Mouse (Mus musculus): ENCODE measurements around the gene Tent4a. TPM values are rescaled to one million over a fixed set of nuclear protein-coding genes. Genes with fewer than 3 reads are reported as not detected.

Tent4a gene
- polyA plus RNA-seq, 1 experiment from 2014 or later = 5.0 TPM

DNA sequence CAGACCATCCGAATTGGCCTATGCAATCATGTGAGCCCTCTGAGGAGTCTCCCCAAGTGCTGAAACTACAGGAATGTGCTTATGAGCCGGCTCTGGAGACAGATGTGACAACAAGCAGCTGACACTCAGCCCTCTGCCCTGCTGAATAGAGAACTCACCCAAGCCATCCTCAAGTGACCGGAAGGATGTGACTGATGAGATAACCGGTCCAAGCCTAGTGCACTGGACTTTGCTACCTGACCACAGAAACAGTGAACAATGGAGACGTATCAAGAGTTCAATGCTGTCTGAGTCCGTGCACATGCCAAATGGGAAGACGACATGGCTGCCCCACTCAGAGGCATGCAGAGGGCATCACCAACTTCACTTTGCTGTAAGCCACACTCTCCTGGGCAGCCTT is 5.9 kb downstream of the Tent4a start:
- Histone ChIP-seq H3K4me2 (replicated peaks; ENCODE audit: low read depth, low read length) (no peak overlapping the region), H3K36me3 (ENCODE audit: insufficient read depth, low read length) (peaks cover 7% of the 10 kb centered on the region), H3K27me3 (ENCODE audit: insufficient read depth, low read length) (no peaks in the 10 kb centered on the region), H3K9me3 (ENCODE audit: low read length) (no peaks in the 10 kb centered on the region), H3K27ac (ENCODE audit: low read length) (no peak overlapping the region), H3K4me1 (ENCODE audit: insufficient read depth, low read length) (peaks cover 70% of the 10 kb centered on the region), H3K9ac (replicated peaks; ENCODE audit: low read length) (no peak overlapping the region), H3K4me3 (ENCODE audit: low read length) (no peak overlapping the region)
- no peak for ATAC-seq (ENCODE audit: low FRiP score, low TSS enrichment)
- 84% methylated on average over 7 of the region's 7 CpGs for WGBS

DNA sequence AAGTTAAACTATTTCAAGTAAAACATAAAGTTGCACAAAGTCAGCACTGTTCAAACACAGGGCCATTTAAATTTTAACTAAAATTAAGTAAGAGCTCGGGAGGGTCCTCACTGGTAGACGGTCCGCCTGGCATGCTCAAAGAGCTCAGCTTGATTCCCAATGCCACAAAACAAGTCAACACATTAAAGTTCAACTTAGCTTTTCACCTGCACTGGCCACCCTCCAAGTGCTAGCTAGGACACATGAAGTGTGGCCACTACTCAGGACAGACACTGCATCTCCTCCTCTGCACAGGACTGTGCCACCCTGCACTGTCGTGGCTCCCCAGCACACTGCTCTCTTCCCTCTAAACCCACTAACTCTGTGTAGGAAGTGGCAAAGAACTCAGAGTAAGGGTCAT is 8.6 kb downstream of the Tent4a start:
- peaks cover 7% of the 10 kb centered on the region for H3K36me3 ChIP-seq (ENCODE audit: insufficient read depth, low read length)
- peak overlapping the region; percentile 81; the same call in 1 of the 2 replicates for H3K27ac ChIP-seq (ENCODE audit: low read length)
- no peaks in the 10 kb centered on the region for H3K9me3 ChIP-seq (ENCODE audit: low read length)
- H3K4me2 ChIP-seq (replicated peaks; ENCODE audit: low read depth, low read length) = no peak overlapping the region
- no peak overlapping the region for H3K4me3 ChIP-seq (ENCODE audit: low read length)
- no peak overlapping the region for H3K9ac ChIP-seq (replicated peaks; ENCODE audit: low read length)
- WGBS = 54% methylated on average over 4 of the region's 4 CpGs
- peak; percentile 74 for ATAC-seq (ENCODE audit: low FRiP score, low TSS enrichment)
- H3K4me1 ChIP-seq (ENCODE audit: insufficient read depth, low read length) = peaks cover 69% of the 10 kb centered on the region
- no peaks in the 10 kb centered on the region for H3K27me3 ChIP-seq (ENCODE audit: insufficient read depth, low read length)

DNA sequence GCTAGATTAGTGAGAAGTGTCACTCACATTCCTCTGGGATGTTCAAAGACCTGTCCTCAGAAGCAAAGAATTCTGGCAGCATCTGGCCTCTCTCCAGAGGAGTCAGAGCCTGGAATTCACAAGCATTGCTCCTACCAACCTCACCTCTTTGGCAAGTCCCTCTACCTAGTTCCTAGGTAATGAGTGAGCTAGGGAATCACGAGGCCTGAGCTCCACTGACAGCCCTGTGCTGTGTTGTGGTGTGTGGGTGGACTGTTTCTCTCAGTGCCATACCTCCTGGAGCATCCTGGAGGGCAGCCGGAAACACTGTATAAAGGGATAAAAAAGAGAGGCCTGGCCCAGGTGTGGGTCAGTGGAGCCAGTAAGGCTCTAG is 10.3 kb downstream of the Tent4a start:
- H3K27me3 ChIP-seq (ENCODE audit: insufficient read depth, low read length) = no peaks in the 10 kb centered on the region

DNA sequence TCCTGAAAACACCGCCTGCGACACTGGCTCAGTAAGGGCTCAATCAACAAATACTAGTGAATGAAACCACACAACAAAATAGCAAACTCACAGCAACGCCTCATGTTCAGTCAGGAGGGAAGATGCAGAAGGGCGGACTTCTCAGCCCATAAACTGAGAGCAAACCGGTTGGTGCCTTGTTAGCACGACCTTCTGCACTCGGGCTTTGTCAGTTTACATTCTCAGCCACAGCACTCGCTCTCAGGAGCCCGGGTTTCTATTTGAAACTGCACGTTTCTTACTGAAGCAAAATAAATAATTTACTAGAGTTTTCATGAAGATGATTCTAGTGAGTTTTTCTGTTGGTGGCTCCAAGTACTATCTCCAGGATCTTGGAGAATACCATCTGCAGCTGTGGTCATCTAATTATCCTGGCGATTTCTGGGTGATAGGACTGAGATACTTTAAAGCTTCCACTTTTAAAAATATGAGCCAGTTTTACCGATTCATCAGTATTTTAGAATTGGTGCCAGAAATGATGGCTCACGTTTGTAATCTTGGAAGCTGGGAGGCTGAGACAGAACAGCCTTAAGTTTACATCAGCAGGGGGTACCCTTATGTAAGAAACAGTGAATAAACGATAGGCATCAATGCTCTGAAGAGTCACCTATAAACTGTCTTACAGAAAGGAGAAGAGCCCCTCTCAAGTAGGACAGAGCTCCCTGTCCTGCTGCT is 10.8 kb downstream of the Tent4a start:
- no peak for ATAC-seq (ENCODE audit: low FRiP score, low TSS enrichment)

More for the DNA sequence above, 10.3 kb downstream of the Tent4a start:
- H3K4me3 ChIP-seq (ENCODE audit: low read length) = no peak overlapping the region
- ATAC-seq (ENCODE audit: low FRiP score, low TSS enrichment) = no peak
- peaks cover 69% of the 10 kb centered on the region for H3K4me1 ChIP-seq (ENCODE audit: insufficient read depth, low read length)
- no peaks in the 10 kb centered on the region for H3K9me3 ChIP-seq (ENCODE audit: low read length)
- H3K4me2 ChIP-seq (replicated peaks; ENCODE audit: low read depth, low read length) = no peak overlapping the region
- no peaks in the 10 kb centered on the region for H3K36me3 ChIP-seq (ENCODE audit: insufficient read depth, low read length)
- no peak overlapping the region for H3K9ac ChIP-seq (replicated peaks; ENCODE audit: low read length)
- WGBS = 73% methylated on average over 2 of the region's 2 CpGs
- no peak overlapping the region for H3K27ac ChIP-seq (ENCODE audit: low read length)

DNA sequence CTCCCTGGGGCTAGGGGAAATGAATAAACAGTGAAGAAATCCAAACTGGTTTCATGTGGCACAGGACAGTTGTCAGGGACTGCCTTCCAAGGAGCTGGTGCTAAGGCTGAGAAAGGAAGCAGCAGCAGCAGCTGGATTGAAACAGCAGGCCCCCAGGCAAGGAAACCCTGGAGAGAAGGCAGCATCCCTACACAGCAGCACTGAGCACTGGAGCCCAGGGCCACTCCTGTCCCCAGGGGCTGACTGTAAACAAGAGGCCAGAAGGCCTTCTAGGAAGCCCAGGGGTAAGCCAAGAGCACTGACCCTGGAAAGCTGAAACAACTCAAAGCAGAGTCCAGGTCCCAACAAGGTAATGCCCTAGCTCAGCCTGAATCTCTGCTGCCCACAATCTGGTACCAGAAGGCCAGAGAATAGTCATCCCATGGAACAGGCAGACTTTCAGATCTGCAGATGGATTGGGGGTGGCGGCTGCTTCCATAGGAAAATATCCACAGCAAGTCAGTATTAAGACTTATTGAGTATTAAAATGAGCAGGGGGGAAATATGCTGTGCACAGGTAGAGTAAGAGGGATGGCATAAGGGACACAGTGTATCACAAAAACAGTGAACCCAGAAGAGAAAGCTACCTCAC is 12.1 kb downstream of the Tent4a start:
- Histone ChIP-seq H3K27ac (ENCODE audit: low read length) (no peak overlapping the region), H3K9ac (replicated peaks; ENCODE audit: low read length) (0 out of 2 replicates have a peak overlapping the region, but pooled peaks have one; percentile 7), H3K4me1 (ENCODE audit: insufficient read depth, low read length) (peaks cover 81% of the 10 kb centered on the region), H3K9me3 (ENCODE audit: low read length) (no peaks in the 10 kb centered on the region), H3K4me3 (ENCODE audit: low read length) (no peak overlapping the region), H3K4me2 (replicated peaks; ENCODE audit: low read depth, low read length) (no peak overlapping the region), H3K36me3 (ENCODE audit: insufficient read depth, low read length) (no peaks in the 10 kb centered on the region), H3K27me3 (ENCODE audit: insufficient read depth, low read length) (no peaks in the 10 kb centered on the region)
- WGBS = 93% methylated on average over 1 of the region's 1 CpGs
- no peak for ATAC-seq (ENCODE audit: low FRiP score, low TSS enrichment)

More for the DNA sequence above, 10.8 kb downstream of the Tent4a start:
- no peak overlapping the region for H3K9ac ChIP-seq (replicated peaks; ENCODE audit: low read length)
- no peak overlapping the region for H3K4me2 ChIP-seq (replicated peaks; ENCODE audit: low read depth, low read length)
- H3K27ac ChIP-seq (ENCODE audit: low read length) = no peak overlapping the region
- H3K4me1 ChIP-seq (ENCODE audit: insufficient read depth, low read length) = peaks cover 74% of the 10 kb centered on the region
- no peaks in the 10 kb centered on the region for H3K27me3 ChIP-seq (ENCODE audit: insufficient read depth, low read length)
- WGBS = 43% methylated on average over 14 of the region's 14 CpGs
- H3K4me3 ChIP-seq (ENCODE audit: low read length) = no peak overlapping the region
- H3K9me3 ChIP-seq (ENCODE audit: low read length) = no peaks in the 10 kb centered on the region
- no peaks in the 10 kb centered on the region for H3K36me3 ChIP-seq (ENCODE audit: insufficient read depth, low read length)

DNA sequence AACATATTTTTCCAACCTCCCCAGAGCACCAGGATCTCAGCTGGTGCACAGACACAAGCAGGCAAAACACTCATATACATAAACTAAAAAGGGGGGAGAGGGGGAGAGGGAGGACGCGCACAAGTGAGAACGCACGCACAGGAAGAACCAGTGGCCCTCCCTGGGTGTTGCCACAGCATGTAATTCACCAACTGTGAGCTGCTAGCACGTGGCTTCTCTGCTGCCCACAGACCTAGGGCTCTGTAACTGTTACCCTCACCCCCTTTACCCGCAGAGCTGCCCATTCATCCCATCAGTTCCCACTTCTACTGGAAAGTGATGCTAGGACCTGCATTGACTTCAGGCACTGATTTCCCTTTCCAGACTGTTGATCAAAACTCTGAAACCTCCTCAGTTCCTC is 15.3 kb downstream of the Tent4a start:
- peaks cover 52% of the 10 kb centered on the region for H3K4me1 ChIP-seq (ENCODE audit: insufficient read depth, low read length)
- H3K9ac ChIP-seq (replicated peaks; ENCODE audit: low read length) = no peak overlapping the region
- 75% methylated on average over 6 of the region's 6 CpGs for WGBS
- ATAC-seq (ENCODE audit: low FRiP score, low TSS enrichment) = no peak
- no peaks in the 10 kb centered on the region for H3K9me3 ChIP-seq (ENCODE audit: low read length)
- H3K27ac ChIP-seq (ENCODE audit: low read length) = no peak overlapping the region
- no peak overlapping the region for H3K4me2 ChIP-seq (replicated peaks; ENCODE audit: low read depth, low read length)
- H3K4me3 ChIP-seq (ENCODE audit: low read length) = no peak overlapping the region
- H3K36me3 ChIP-seq (ENCODE audit: insufficient read depth, low read length) = 0 out of 2 replicates have a peak, but pooled peaks cover 6% of the 10 kb centered on the region
- no peaks in the 10 kb centered on the region for H3K27me3 ChIP-seq (ENCODE audit: insufficient read depth, low read length)

DNA sequence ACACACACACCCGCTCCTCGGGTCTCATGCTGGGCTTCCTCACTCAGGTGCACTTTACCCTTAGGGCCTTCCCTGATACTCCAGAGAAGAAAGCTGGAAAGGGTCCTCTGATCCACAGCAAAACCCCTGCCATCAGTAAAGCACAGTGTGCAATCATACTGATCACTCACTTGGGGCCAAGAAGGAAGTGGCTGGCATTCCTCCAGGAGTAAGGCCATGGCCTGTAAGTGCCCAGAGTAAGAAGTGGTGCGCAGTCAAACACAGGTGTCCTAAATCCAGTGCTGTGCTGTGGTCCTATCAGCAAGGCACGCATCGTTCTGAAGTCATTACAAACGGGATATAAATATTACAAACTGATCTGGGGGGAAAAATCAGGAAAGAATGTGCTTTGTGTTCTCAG is 17.0 kb downstream of the Tent4a start:
- no peak overlapping the region for H3K4me3 ChIP-seq (ENCODE audit: low read length)
- no peak overlapping the region for H3K27ac ChIP-seq (ENCODE audit: low read length)
- no peaks in the 10 kb centered on the region for H3K9me3 ChIP-seq (ENCODE audit: low read length)
- no peaks in the 10 kb centered on the region for H3K27me3 ChIP-seq (ENCODE audit: insufficient read depth, low read length)
- H3K4me1 ChIP-seq (ENCODE audit: insufficient read depth, low read length) = peaks cover 35% of the 10 kb centered on the region
- peak; percentile 31; the same call in 1 of the 2 replicates for ATAC-seq (ENCODE audit: low FRiP score, low TSS enrichment)
- 65% methylated on average over 6 of the region's 6 CpGs for WGBS
- H3K9ac ChIP-seq (replicated peaks; ENCODE audit: low read length) = no peak overlapping the region
- H3K36me3 ChIP-seq (ENCODE audit: insufficient read depth, low read length) = peaks cover 9% of the 10 kb centered on the region
- no peak overlapping the region for H3K4me2 ChIP-seq (replicated peaks; ENCODE audit: low read depth, low read length)

DNA sequence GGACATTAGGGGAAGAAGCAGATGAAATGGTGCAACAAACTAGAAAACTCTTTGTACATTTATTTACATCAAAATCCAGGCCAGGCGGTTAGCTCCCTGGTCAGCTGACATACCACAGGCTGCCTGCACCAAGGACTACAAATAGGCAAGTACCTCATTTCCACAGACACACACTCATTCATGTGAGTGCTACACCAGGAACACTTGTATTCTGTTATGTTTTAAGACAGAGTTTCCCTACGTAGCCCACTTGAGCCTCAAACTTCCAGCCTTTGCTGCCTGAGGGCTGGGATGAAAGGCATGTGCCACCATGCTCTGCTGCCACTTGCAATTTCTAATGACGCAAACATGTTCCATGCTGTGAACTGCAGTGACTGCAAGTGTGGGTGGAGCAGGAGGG is 19.3 kb downstream of the Tent4a start:
- no peak overlapping the region for H3K27ac ChIP-seq (ENCODE audit: low read length)
- H3K4me3 ChIP-seq (ENCODE audit: low read length) = no peak overlapping the region
- no peaks in the 10 kb centered on the region for H3K9me3 ChIP-seq (ENCODE audit: low read length)
- no peak overlapping the region for H3K4me2 ChIP-seq (replicated peaks; ENCODE audit: low read depth, low read length)
- WGBS = 83% methylated on average over 3 of the region's 3 CpGs
- peaks cover 18% of the 10 kb centered on the region for H3K4me1 ChIP-seq (ENCODE audit: insufficient read depth, low read length)
- ATAC-seq (ENCODE audit: low FRiP score, low TSS enrichment) = no peak
- H3K27me3 ChIP-seq (ENCODE audit: insufficient read depth, low read length) = no peaks in the 10 kb centered on the region
- H3K9ac ChIP-seq (replicated peaks; ENCODE audit: low read length) = no peak overlapping the region
- H3K36me3 ChIP-seq (ENCODE audit: insufficient read depth, low read length) = peaks cover 26% of the 10 kb centered on the region

DNA sequence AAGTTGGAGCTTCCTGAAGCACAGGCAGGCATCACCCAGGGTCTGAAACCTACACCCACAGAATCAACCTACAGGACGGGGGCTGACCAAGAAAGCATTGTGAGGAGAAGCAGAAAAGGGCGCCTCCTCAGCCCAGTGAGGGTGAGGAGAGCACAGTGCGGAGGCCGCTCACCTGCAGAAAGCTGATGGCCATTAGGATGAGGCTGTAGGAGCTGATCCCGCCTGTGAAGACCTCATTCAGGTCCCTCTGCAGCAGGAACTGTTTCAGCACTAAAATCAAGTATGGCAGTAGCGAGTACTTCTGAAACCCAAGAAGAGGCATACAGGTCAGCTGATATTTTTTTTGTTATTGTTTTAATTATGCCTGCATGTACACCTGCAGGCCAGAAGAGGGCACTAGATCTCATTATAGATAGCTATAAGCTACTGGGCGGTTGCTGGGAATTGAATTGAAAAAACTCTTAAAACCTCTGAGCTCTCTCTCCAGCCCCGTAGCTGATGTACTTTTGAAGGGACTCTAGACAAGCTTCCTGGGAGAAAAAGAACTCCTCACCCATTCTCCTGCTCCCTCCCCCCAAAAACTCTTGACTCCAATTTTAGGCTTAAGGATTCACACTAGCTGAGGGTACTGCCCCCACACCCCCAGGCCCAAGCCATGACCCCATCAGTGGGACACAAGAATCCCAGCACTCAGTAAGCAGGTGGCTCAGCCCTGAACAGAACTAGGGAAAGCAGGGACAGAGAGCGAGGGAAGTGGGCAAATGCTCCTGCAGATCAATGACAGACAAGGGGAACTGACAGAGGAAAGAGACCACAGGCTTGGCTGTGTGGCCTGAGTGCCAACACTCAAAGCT is 24.8 kb downstream of the Tent4a start:
- 57% methylated on average over 9 of the region's 9 CpGs for WGBS

More for the DNA sequence above, 24.8 kb downstream of the Tent4a start:
- H3K4me1 ChIP-seq (ENCODE audit: insufficient read depth, low read length) = no peaks in the 10 kb centered on the region
- no peak overlapping the region for H3K4me2 ChIP-seq (replicated peaks; ENCODE audit: low read depth, low read length)
- peaks cover 54% of the 10 kb centered on the region for H3K36me3 ChIP-seq (ENCODE audit: insufficient read depth, low read length)
- no peak overlapping the region for H3K9ac ChIP-seq (replicated peaks; ENCODE audit: low read length)
- no peaks in the 10 kb centered on the region for H3K9me3 ChIP-seq (ENCODE audit: low read length)
- no peak overlapping the region for H3K4me3 ChIP-seq (ENCODE audit: low read length)
- H3K27me3 ChIP-seq (ENCODE audit: insufficient read depth, low read length) = no peaks in the 10 kb centered on the region
- peak; percentile 62 for ATAC-seq (ENCODE audit: low FRiP score, low TSS enrichment)
- no peak overlapping the region for H3K27ac ChIP-seq (ENCODE audit: low read length)

All from kidney, embryonic 16.5 days (tissue).